Mouse (Mus musculus): Measurements from ENCODE around the gene Med20.

DNA sequence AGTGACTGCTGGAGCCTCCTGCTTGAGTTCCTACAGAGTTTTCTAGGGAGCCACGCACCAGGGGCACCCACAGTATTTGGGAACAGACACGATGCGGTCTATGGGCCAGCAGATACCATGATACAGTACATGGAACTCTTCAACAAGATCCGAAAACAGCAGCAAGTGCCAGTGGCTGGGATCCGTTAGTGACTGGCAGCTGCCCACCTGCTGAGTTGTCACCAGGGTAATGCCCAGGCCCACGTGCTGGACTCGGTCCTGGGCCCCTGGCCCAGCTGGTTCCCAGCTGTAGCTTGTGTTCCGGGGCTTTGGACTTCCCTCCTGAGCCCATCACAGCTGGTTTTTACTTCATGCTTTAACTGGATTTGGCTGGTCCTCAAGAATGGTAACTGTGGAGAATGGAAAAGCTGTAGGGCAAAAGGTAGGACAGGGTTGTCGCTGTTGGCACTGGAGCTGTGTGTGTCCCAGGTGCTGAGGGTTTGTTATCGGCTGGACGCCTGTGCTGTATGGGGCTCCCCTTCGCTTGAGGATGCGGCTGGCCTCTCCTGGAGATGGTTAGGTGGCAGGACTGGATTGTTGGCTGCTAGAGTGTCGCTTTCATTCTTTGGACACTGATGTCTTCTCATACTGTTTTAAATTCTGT, 11.7 kb downstream of the Med20 start:
- TF ChIP-seq CTCF (IDR thresholded peaks at IDR 0.05; ENCODE audit: low read depth) (no peak), EP300 (optimal IDR thresholded peaks at IDR 0.05) (no peak)
